Mouse (Mus musculus) skeletal muscle tissue, postnatal 0 days (tissue): Measurements from ENCODE around the gene Efcab3. TPM values are rescaled to one million over a fixed set of nuclear protein-coding genes. Genes with fewer than 3 reads are reported as not detected.

Experiments used
- polyA plus RNA-seq: library from polyadenylated mRNA; unstranded; fragments of >200 nt; fragmentation: Nextera tagmentation; extraction: Ambion mirVana; gene quantifications from 2 replicates; pipeline ENCODE4 v1.2.1, GENCODE M21; 2015

Gene Efcab3
- not detected in 2 replicates for polyA plus RNA-seq

GRCm38 (mm10) chr11:105063292-105063691, at the start of gene Efcab3:
Gene Efcab3 (plus strand): TSS chr11:105063592.

GRCm38 (mm10) chr11:105125735-105126519, 62.5 kb downstream of the Efcab3 start, which contains the start of gene Mettl2:
Gene Mettl2 (plus strand): TSS chr11:105126425.

GRCm38 (mm10) chr11:105146593-105146992, 83.2 kb downstream of the Efcab3 start, which contains the start of gene Gm10842:
Gene Gm10842 (plus strand): TSS chr11:105146893.

Other genes with a start within 250 kb of the Efcab3 start
- gene Mettl2, start 62.8 kb downstream of the Efcab3 start, polyA plus RNA-seq, result 14.6 and 15.7 TPM in 2 replicates
- gene Gm10842, start 83.3 kb downstream of the Efcab3 start, polyA plus RNA-seq, result not detected in 2 replicates
- 7.7 and 11.0 TPM in 2 replicates for gene Tlk2, start 115.2 kb downstream of the Efcab3 start, polyA plus RNA-seq
- 8.9 and 10.1 TPM in 2 replicates for gene Mrc2, start 229.1 kb downstream of the Efcab3 start, polyA plus RNA-seq